Mouse (Mus musculus) heart, postnatal 0 days (tissue): ENCODE data around the gene Tmem132d.

Experiments used
- CTCF ChIP-seq: IDR thresholded peaks from 2 replicates; pipeline ENCODE4 v1.5.1; 2016; ENCODE audit warnings: antibody characterized with exemption, control low read depth, low read depth
- EP300 ChIP-seq: IDR thresholded peaks from 2 replicates; pipeline ENCODE4 v1.6.1; 2016; ENCODE audit warnings: antibody characterized with exemption, low read depth

DNA sequence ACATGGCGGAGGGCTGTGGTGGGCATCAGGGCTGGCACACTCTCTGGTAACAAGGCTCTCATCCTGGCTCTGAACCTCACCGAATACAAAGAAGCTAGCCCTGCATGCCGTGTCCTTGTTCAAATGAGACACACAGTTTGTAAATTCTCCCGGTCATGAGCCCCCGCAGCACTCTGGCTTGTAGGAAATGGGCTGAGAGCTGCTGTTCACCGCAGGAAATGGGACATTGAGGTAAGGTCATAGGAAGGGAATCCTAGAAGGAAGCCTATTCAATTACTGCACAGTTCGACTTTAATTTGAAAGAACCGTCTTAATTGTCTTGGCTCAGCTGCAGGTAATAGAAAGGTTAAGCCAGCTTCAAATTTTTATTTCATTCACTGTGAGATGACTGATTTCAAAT lies 42.5 kb upstream of the Tmem132d start:
- TF ChIP-seq CTCF (no peak), EP300 (no peak)
